Mouse (Mus musculus): ENCODE data around the gene Cebpz.

The Cebpz gene

DNA sequence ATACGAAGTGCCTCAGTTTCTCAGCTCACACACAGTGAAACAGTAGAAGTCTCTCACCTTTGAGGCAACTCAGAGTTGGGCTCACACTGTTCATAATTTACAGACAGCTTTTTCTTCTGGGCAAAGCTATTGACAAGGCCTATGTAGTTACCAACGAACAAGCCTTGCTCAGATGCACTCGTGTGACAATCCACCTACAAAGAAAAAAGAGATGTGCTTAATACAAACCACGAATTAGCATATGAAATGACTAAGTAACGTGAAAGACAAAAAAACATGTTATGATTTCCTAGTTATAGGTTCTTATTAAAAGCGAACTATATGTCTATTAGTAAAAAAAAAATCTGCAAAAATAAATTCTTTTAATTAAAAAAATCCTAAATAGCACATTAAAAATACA lies 63.0 kb downstream of the Cebpz start:
- TF ChIP-seq GATA4 (IDR thresholded peaks at IDR 0.05; ENCODE audit: insufficient replicate concordance, low read length) = no peak

Measured in liver, adult (tissue).